Mouse (Mus musculus): ENCODE data around the gene Fads6.
A peak's percentile ranks its signal among the peaks of the same experiment; 100 is the strongest.

Gene Fads6

GRCm38 (mm10) chr11:115257775-115258510 lies 39.5 kb downstream of the Fads6 start:
- no peak for DNase-seq (ENCODE audit: low spot score in 2 of 2)

- no peak for DNase-seq (ENCODE audit: low spot score in 2 of 2)
Measured at GRCm38 (mm10) chr11:115251258-115251657, 46.2 kb downstream of the Fads6 start.

GRCm38 (mm10) chr11:115250405-115251090 lies 46.9 kb downstream of the Fads6 start:
- no peak for DNase-seq (ENCODE audit: low spot score in 2 of 2)

GRCm38 (mm10) chr11:115249721-115250404 lies 47.6 kb downstream of the Fads6 start:
- DNase-seq (ENCODE audit: low spot score in 2 of 2) = no peak

GRCm38 (mm10) chr11:115247945-115248344 lies 49.5 kb downstream of the Fads6 start:
- no peak for DNase-seq (ENCODE audit: low spot score in 2 of 2)

GRCm38 (mm10) chr11:115247240-115247639 lies 50.2 kb downstream of the Fads6 start:
- no peak for DNase-seq (ENCODE audit: low spot score in 2 of 2)

- DNase-seq (ENCODE audit: low spot score in 2 of 2) = no peak
Measured at GRCm38 (mm10) chr11:115246386-115246785, 51.1 kb downstream of the Fads6 start.

- DNase-seq (ENCODE audit: low spot score in 2 of 2) = no peak
Measured at GRCm38 (mm10) chr11:115244840-115245239, 52.6 kb downstream of the Fads6 start.

GRCm38 (mm10) chr11:115243783-115244182 lies 53.7 kb downstream of the Fads6 start:
- no peak for DNase-seq (ENCODE audit: low spot score in 2 of 2)

- DNase-seq (ENCODE audit: low spot score in 2 of 2) = no peak
Measured at GRCm38 (mm10) chr11:115242746-115243145, 54.7 kb downstream of the Fads6 start.

GRCm38 (mm10) chr11:115241402-115241801 lies 56.1 kb downstream of the Fads6 start:
- no peak for DNase-seq (ENCODE audit: low spot score in 2 of 2)

GRCm38 (mm10) chr11:115236570-115236969 lies 60.9 kb downstream of the Fads6 start:
- no peak for DNase-seq (ENCODE audit: low spot score in 2 of 2)

- DNase-seq (ENCODE audit: low spot score in 2 of 2) = no peak
Measured at GRCm38 (mm10) chr11:115234320-115235044, 63.0 kb downstream of the Fads6 start.

- DNase-seq (ENCODE audit: low spot score in 2 of 2) = no peak
Measured at GRCm38 (mm10) chr11:115233526-115234290, 63.8 kb downstream of the Fads6 start.

GRCm38 (mm10) chr11:115232889-115233288 lies 64.6 kb downstream of the Fads6 start:
- no peak for DNase-seq (ENCODE audit: low spot score in 2 of 2)

- no peak for DNase-seq (ENCODE audit: low spot score in 2 of 2)
Measured at GRCm38 (mm10) chr11:115231924-115232323, 65.5 kb downstream of the Fads6 start.

- peak; percentile 16 to 25 for DNase-seq (ENCODE audit: low spot score in 2 of 2)
Measured at GRCm38 (mm10) chr11:115231168-115231915, 66.1 kb downstream of the Fads6 start.
